Mouse (Mus musculus): ENCODE data around the gene Mertk. TPM values are rescaled to one million over a fixed set of nuclear protein-coding genes. Genes with fewer than 3 reads are reported as not detected.

Mertk gene
- total and polyA plus RNA-seq, 2 experiments from 2014 or later: 2.0 to 7.7 TPM

DNA sequence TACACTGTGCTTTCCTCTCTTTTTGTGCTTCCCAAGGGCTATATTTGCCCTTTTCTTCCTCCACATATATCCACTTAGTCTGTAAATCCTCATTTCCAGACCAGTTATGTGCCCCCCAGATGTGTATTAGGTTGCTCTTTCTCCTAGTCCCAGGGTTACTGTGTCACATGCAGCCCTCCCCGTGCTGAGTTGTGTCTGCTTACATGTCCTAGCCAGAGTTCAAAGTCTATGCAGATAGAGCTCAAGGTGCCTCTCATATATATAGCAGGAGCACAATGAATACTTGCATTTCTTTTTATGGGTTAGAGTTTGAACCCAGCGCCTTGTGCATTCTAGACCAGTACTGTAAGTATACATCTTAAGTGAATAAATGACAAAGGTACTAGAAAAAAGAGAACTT lies 134.7 kb downstream of the Mertk start:
- Histone ChIP-seq H3K27ac (ENCODE audit: low read depth, low read length) (no peak overlapping the region), H3K36me3 (ENCODE audit: insufficient read depth, low read length) (peaks cover 64% of the 10 kb centered on the region), H3K4me2 (ENCODE audit: low read depth, low read length, poor library complexity, severe bottlenecking) (no peak overlapping the region), H3K9ac (replicated peaks; ENCODE audit: low read length, poor library complexity, severe bottlenecking) (no peak overlapping the region), H3K4me3 (ENCODE audit: low read depth, low read length) (no peak overlapping the region), H3K27me3 (ENCODE audit: insufficient read depth, low read length) (no peaks in the 10 kb centered on the region), H3K9me3 (ENCODE audit: low read length) (no peaks in the 10 kb centered on the region), H3K4me1 (ENCODE audit: insufficient read depth, low read length) (no peaks in the 10 kb centered on the region)
- TF ChIP-seq CTCF (IDR thresholded peaks at IDR 0.05): no peak
- ATAC-seq (ENCODE audit: low FRiP score): no peak
- WGBS: 96% methylated on average over 2 of the region's 2 CpGs
- DNase-seq (ENCODE audit: low spot score): no peak

DNA sequence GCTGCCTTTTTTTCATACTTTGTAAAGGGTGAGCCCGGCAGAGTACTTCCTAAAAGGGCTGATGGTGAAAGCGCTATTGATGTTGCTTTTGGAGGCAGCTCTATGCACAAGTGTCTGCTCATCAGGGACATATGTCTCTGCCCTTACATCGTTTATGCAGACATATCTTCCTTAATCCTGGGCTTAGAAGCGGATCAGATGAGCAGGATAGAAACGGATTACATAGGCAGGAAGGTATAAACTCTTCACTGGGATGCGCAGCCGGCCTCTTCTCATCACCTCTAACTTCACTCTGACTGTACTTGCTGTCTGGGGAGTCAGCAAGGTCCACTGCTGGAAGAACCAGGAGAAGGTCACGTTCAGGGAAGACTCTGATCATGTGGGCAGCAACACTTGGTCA lies 138.8 kb downstream of the Mertk start:
- Histone ChIP-seq H3K36me3 (ENCODE audit: insufficient read depth, low read length) (peaks cover 60% of the 10 kb centered on the region), H3K9me3 (ENCODE audit: low read length) (no peaks in the 10 kb centered on the region), H3K4me3 (ENCODE audit: low read depth, low read length) (no peak overlapping the region), H3K4me1 (ENCODE audit: insufficient read depth, low read length) (no peaks in the 10 kb centered on the region), H3K4me2 (ENCODE audit: low read depth, low read length, poor library complexity, severe bottlenecking) (no peak overlapping the region), H3K27ac (ENCODE audit: low read depth, low read length) (no peak overlapping the region), H3K9ac (replicated peaks; ENCODE audit: low read length, poor library complexity, severe bottlenecking) (no peak overlapping the region), H3K27me3 (ENCODE audit: insufficient read depth, low read length) (no peaks in the 10 kb centered on the region)
- no peak for ATAC-seq (ENCODE audit: low FRiP score)
- DNase-seq (ENCODE audit: low spot score): no peak
- WGBS: 90% methylated on average over 8 of the region's 8 CpGs
- TF ChIP-seq CTCF (IDR thresholded peaks at IDR 0.05): no peak

- no peak overlapping the region for H3K9ac ChIP-seq (replicated peaks; ENCODE audit: low read length, poor library complexity, severe bottlenecking)
These were observed 139.9 kb downstream of the Mertk start for GRCm38 (mm10) chr2:128838611-128839010.

GRCm38 (mm10) chr2:128839501-128839900 lies 140.7 kb downstream of the Mertk start:
- H3K4me1 ChIP-seq (ENCODE audit: insufficient read depth, low read length): no peaks in the 10 kb centered on the region
- 91% methylated on average over 2 of the region's 2 CpGs for WGBS
- H3K36me3 ChIP-seq (ENCODE audit: insufficient read depth, low read length): peaks cover 58% of the 10 kb centered on the region
- no peaks in the 10 kb centered on the region for H3K27me3 ChIP-seq (ENCODE audit: insufficient read depth, low read length)
- ATAC-seq (ENCODE audit: low FRiP score): no peak
- no peak overlapping the region for H3K4me3 ChIP-seq (ENCODE audit: low read depth, low read length)
- H3K9me3 ChIP-seq (ENCODE audit: low read length): no peaks in the 10 kb centered on the region
- no peak overlapping the region for H3K9ac ChIP-seq (replicated peaks; ENCODE audit: low read length, poor library complexity, severe bottlenecking)
- no peak overlapping the region for H3K27ac ChIP-seq (ENCODE audit: low read depth, low read length)
- no peak overlapping the region for H3K4me2 ChIP-seq (ENCODE audit: low read depth, low read length, poor library complexity, severe bottlenecking)
- no peak for DNase-seq (ENCODE audit: low spot score)
- TF ChIP-seq CTCF (IDR thresholded peaks at IDR 0.05): no peak

More at GRCm38 (mm10) chr2:128838611-128839010, 139.9 kb downstream of the Mertk start:
- Histone ChIP-seq H3K4me2 (ENCODE audit: low read depth, low read length, poor library complexity, severe bottlenecking) (no peak overlapping the region), H3K4me3 (ENCODE audit: low read depth, low read length) (no peak overlapping the region), H3K36me3 (ENCODE audit: insufficient read depth, low read length) (peaks cover 59% of the 10 kb centered on the region), H3K27ac (ENCODE audit: low read depth, low read length) (no peak overlapping the region), H3K9me3 (ENCODE audit: low read length) (no peaks in the 10 kb centered on the region), H3K27me3 (ENCODE audit: insufficient read depth, low read length) (no peaks in the 10 kb centered on the region), H3K4me1 (ENCODE audit: insufficient read depth, low read length) (no peaks in the 10 kb centered on the region)
- ATAC-seq (ENCODE audit: low FRiP score): no peak
- 93% methylated on average over 3 of the region's 3 CpGs for WGBS
- no peak for DNase-seq (ENCODE audit: low spot score)
- TF ChIP-seq CTCF (IDR thresholded peaks at IDR 0.05): no peak

GRCm38 (mm10) chr2:128842437-128842836 lies 143.7 kb downstream of the Mertk start:
- peaks cover 48% of the 10 kb centered on the region for H3K36me3 ChIP-seq (ENCODE audit: insufficient read depth, low read length)
- no peak overlapping the region for H3K27ac ChIP-seq (ENCODE audit: low read depth, low read length)
- 91% methylated on average over 8 of the region's 8 CpGs for WGBS
- no peak for ATAC-seq (ENCODE audit: low FRiP score)
- no peaks in the 10 kb centered on the region for H3K9me3 ChIP-seq (ENCODE audit: low read length)
- no peak overlapping the region for H3K4me2 ChIP-seq (ENCODE audit: low read depth, low read length, poor library complexity, severe bottlenecking)
- H3K4me3 ChIP-seq (ENCODE audit: low read depth, low read length): no peak overlapping the region
- H3K4me1 ChIP-seq (ENCODE audit: insufficient read depth, low read length): no peaks in the 10 kb centered on the region
- H3K27me3 ChIP-seq (ENCODE audit: insufficient read depth, low read length): no peaks in the 10 kb centered on the region
- H3K9ac ChIP-seq (replicated peaks; ENCODE audit: low read length, poor library complexity, severe bottlenecking): no peak overlapping the region
- DNase-seq (ENCODE audit: low spot score): no peak
- no peak for TF ChIP-seq CTCF (IDR thresholded peaks at IDR 0.05)

DNA sequence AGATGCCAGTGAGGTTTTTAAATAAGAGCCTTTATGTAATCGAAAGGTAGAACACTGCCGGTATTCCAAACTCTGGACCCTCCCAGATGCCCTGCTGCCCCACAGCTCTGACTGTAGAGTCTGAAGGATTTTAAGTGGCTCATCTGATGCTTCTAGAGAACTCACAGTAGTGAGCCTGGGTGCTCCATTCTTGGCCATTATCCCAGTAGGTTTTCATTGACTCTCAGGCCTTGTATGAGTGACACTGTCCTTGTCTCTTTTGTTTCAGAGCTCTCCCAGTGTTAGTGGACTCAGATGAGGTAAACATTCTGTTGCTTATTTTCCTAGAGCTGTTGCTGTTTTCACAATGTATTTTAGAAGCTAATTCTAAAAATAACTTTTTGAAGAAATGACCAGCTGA lies 151.3 kb downstream of the Mertk start:
- H3K4me1 ChIP-seq (ENCODE audit: insufficient read depth, low read length): no peaks in the 10 kb centered on the region
- no peak overlapping the region for H3K27ac ChIP-seq (ENCODE audit: low read depth, low read length)
- H3K27me3 ChIP-seq (ENCODE audit: insufficient read depth, low read length): no peaks in the 10 kb centered on the region
- DNase-seq (ENCODE audit: low spot score) (peak; percentile 9), ATAC-seq (ENCODE audit: low FRiP score) (no peak)
- H3K9me3 ChIP-seq (ENCODE audit: low read length): no peaks in the 10 kb centered on the region
- H3K36me3 ChIP-seq (ENCODE audit: insufficient read depth, low read length): peaks cover 47% of the 10 kb centered on the region
- TF ChIP-seq CTCF (IDR thresholded peaks at IDR 0.05): no peak
- WGBS: 93% methylated on average over 2 of the region's 2 CpGs
- H3K9ac ChIP-seq (replicated peaks; ENCODE audit: low read length, poor library complexity, severe bottlenecking): no peak overlapping the region
- H3K4me3 ChIP-seq (ENCODE audit: low read depth, low read length): no peak overlapping the region
- H3K4me2 ChIP-seq (ENCODE audit: low read depth, low read length, poor library complexity, severe bottlenecking): no peak overlapping the region

Other genes starting within 250 kb of the Mertk start
- not detected in 2 replicates for gene Spdye4c, start 107.7 kb upstream of the Mertk start, total RNA-seq (2014; rRNA removed)
- gene Spdye4c, start 107.7 kb upstream of the Mertk start, polyA plus RNA-seq (2015; fragmentation: Nextera tagmentation; extraction: Ambion mirVana): not detected in 2 replicates
- 65.2 and 81.1 TPM in 2 replicates for gene Anapc1, start 11.6 kb upstream of the Mertk start, total RNA-seq (2014; rRNA removed)
- gene Anapc1, start 11.6 kb upstream of the Mertk start, polyA plus RNA-seq (2015; fragmentation: Nextera tagmentation; extraction: Ambion mirVana): 22.1 and 25.3 TPM in 2 replicates
- gene Tmem87b, start 119.2 kb downstream of the Mertk start, total RNA-seq (2014; rRNA removed): 27.7 and 32.3 TPM in 2 replicates
- 34.8 and 35.7 TPM in 2 replicates for gene Tmem87b, start 119.2 kb downstream of the Mertk start, polyA plus RNA-seq (2015; fragmentation: Nextera tagmentation; extraction: Ambion mirVana)
- gene Fbln7, start 164.0 kb downstream of the Mertk start, total RNA-seq (2014; rRNA removed): 3.2 and 6.3 TPM in 2 replicates
- gene Fbln7, start 164.0 kb downstream of the Mertk start, polyA plus RNA-seq (2015; fragmentation: Nextera tagmentation; extraction: Ambion mirVana): 4.2 and 4.8 TPM in 2 replicates
- 3.5 and 5.0 TPM in 2 replicates for gene Zc3h8, start 245.1 kb downstream of the Mertk start, total RNA-seq (2014; rRNA removed)
- 14.7 and 15.5 TPM in 2 replicates for gene Zc3h8, start 245.1 kb downstream of the Mertk start, polyA plus RNA-seq (2015; fragmentation: Nextera tagmentation; extraction: Ambion mirVana)

Measured in midbrain, postnatal 0 days (tissue).